Mouse (Mus musculus) bone marrow, adult 2 months (tissue): ENCODE measurements around the gene Unc5c. TPM values are rescaled to one million over a fixed set of nuclear protein-coding genes. Genes with fewer than 3 reads are reported as not detected.

Experiments used
- H3K27ac ChIP-seq: fragments of 200-500 bp; 2 replicates; pipeline ENCODE4 v1.5.1; 2012; ENCODE audit warnings: low read depth, mild to moderate bottlenecking, control low read depth, inconsistent platforms, low read length; ENCODE audit not compliant: control insufficient read depth, poor library complexity, insufficient read depth
- H3K4me1 ChIP-seq: fragments of 200-500 bp; 2 replicates; pipeline ENCODE4 v1.6.1; 2011; ENCODE audit warnings: low read length; ENCODE audit not compliant: control insufficient read depth, insufficient read depth
- H3K4me3 ChIP-seq: fragments of 200-500 bp; replicated peaks from 2 replicates; pipeline ENCODE3; 2011; ENCODE audit warnings: mild to moderate bottlenecking, low read depth, low read length, control low read depth; ENCODE audit not compliant: control insufficient read depth
- CTCF ChIP-seq: fragments of 200-500 bp; IDR thresholded peaks from 2 replicates; pipeline ENCODE4 v1.5.1; 2011; ENCODE audit warnings: low read length, control low read depth; ENCODE audit not compliant: control insufficient read depth, insufficient read depth
- POLR2A ChIP-seq: fragments of 200-500 bp; IDR thresholded peaks from 2 replicates; pipeline ENCODE4 v1.6.1; 2011; ENCODE audit warnings: low read depth, mild to moderate bottlenecking, control low read depth, low read length, borderline replicate concordance; ENCODE audit not compliant: control insufficient read depth
- WGBS: fragments of 180-500 bp; shearing (Covaris S2); methylation state at CpG from one replicate; pipeline ENCODE4 v1.1.7; 2018; 5-methylcytosine and 5-hydroxymethylcytosine counted together
- polyA plus RNA-seq: library from polyadenylated mRNA; stranded (reverse); fragments of >200 nt; gene quantifications from 2 replicates; pipeline ENCODE4 v1.2.4, GENCODE M21; 2011; ENCODE audit warnings: low replicate concordance; ENCODE audit not compliant: missing spikeins, insufficient read depth, insufficient read length

The Unc5c gene
- polyA plus RNA-seq, 1 experiment: 1.4 TPM

- WGBS: 11% methylated on average over 5 of the region's 5 CpGs
- Histone ChIP-seq H3K4me1 (no peaks in the 10 kb centered on the region), H3K27ac (no peak overlapping the region), H3K4me3 (no peak overlapping the region)
- no peak for TF ChIP-seq POLR2A
Measured at GRCm38 (mm10) chr3:141627639-141627977, 162.6 kb downstream of the Unc5c start.

GRCm38 (mm10) chr3:141629431-141629830, 164.4 kb downstream of the Unc5c start:
- WGBS: 68% methylated on average over 1 of the region's 1 CpGs
- TF ChIP-seq CTCF (no peak), POLR2A (no peak)
- H3K4me3 ChIP-seq: no peak overlapping the region

GRCm38 (mm10) chr3:141637900-141638299, 172.9 kb downstream of the Unc5c start:
- Histone ChIP-seq H3K4me3 (no peak overlapping the region), H3K27ac (no peak overlapping the region), H3K4me1 (no peaks in the 10 kb centered on the region)
- 67% methylated on average over 1 of the region's 1 CpGs for WGBS
- TF ChIP-seq POLR2A (no peak), CTCF (no peak)

More at GRCm38 (mm10) chr3:141629431-141629830, 164.4 kb downstream of the Unc5c start:
- H3K27ac ChIP-seq: no peak overlapping the region
- H3K4me1 ChIP-seq: no peaks in the 10 kb centered on the region

GRCm38 (mm10) chr3:141644264-141644663, 179.2 kb downstream of the Unc5c start:
- no peak for TF ChIP-seq CTCF
- TF ChIP-seq POLR2A: no peak
- 24% methylated on average over 5 of the region's 5 CpGs for WGBS
- H3K27ac ChIP-seq: no peak overlapping the region
- H3K4me3 ChIP-seq: no peak overlapping the region
- no peaks in the 10 kb centered on the region for H3K4me1 ChIP-seq

- no peak overlapping the region for H3K27ac ChIP-seq
- WGBS: 75% methylated on average over 2 of the region's 2 CpGs
- no peak for TF ChIP-seq CTCF
- TF ChIP-seq POLR2A: no peak
- no peak overlapping the region for H3K4me3 ChIP-seq
- no peaks in the 10 kb centered on the region for H3K4me1 ChIP-seq
Measured at GRCm38 (mm10) chr3:141646588-141646987, 181.6 kb downstream of the Unc5c start.

- Histone ChIP-seq H3K4me3 (no peak overlapping the region), H3K27ac (no peak overlapping the region), H3K4me1 (no peaks in the 10 kb centered on the region)
- no peak for TF ChIP-seq CTCF
- no peak for TF ChIP-seq POLR2A
- 73% methylated on average over 3 of the region's 3 CpGs for WGBS
Measured at GRCm38 (mm10) chr3:141650658-141651057, 185.6 kb downstream of the Unc5c start.

GRCm38 (mm10) chr3:141653915-141654314, 188.9 kb downstream of the Unc5c start:
- Histone ChIP-seq H3K4me3 (no peak overlapping the region), H3K4me1 (no peaks in the 10 kb centered on the region), H3K27ac (no peak overlapping the region)
- TF ChIP-seq POLR2A: no peak
- no peak for TF ChIP-seq CTCF
- WGBS: 68% methylated on average over 1 of the region's 1 CpGs

- H3K4me1 ChIP-seq: no peaks in the 10 kb centered on the region
- no peak overlapping the region for H3K27ac ChIP-seq
- WGBS: 43% methylated on average over 3 of the region's 3 CpGs
- H3K4me3 ChIP-seq: no peak overlapping the region
- no peak for TF ChIP-seq POLR2A
- no peak for TF ChIP-seq CTCF
Measured at GRCm38 (mm10) chr3:141659041-141659789, 194.2 kb downstream of the Unc5c start.
